Mouse (Mus musculus) spleen, adult 2 months (tissue): Measurements from ENCODE around the gene Raver2. TPM values are rescaled to one million over a fixed set of nuclear protein-coding genes. Genes with fewer than 3 reads are reported as not detected.

Experiments
- DNase-seq, 2 experiments: peaks; one replicate each; pipeline versions ENCODE4 v3.0.0 to v3.0.0-alpha.2; 2012 to 2021; ENCODE audit warnings: low spot score in 2 of 2, low read depth in 1 of 2
- H3K27ac ChIP-seq: fragments of 200-500 bp; 2 replicates; pipeline ENCODE4 v1.5.1; 2012; ENCODE audit warnings: low read length, inconsistent platforms; ENCODE audit not compliant: insufficient read depth
- H3K27me3 ChIP-seq: fragments of 200-500 bp; 2 replicates; pipeline ENCODE4 v1.6.1; 2012; ENCODE audit warnings: mild to moderate bottlenecking, moderate library complexity, low read length, inconsistent platforms; ENCODE audit not compliant: control insufficient read depth, insufficient read depth
- H3K36me3 ChIP-seq: fragments of 200-500 bp; 2 replicates; pipeline ENCODE4 v1.6.1; 2012; ENCODE audit warnings: mild to moderate bottlenecking, low read length, inconsistent platforms; ENCODE audit not compliant: control insufficient read depth, insufficient read depth
- H3K4me1 ChIP-seq: fragments of 200-500 bp; 2 replicates; pipeline ENCODE4 v1.6.1; 2011; ENCODE audit warnings: inconsistent platforms; ENCODE audit not compliant: control insufficient read depth, insufficient read depth, insufficient read length
- H3K4me3 ChIP-seq: fragments of 200-500 bp; 2 replicates; pipeline ENCODE4 v1.5.1; 2011; ENCODE audit warnings: mild to moderate bottlenecking, inconsistent platforms; ENCODE audit not compliant: insufficient read depth, insufficient read length; ENCODE audit errors: extremely low read depth
- CTCF ChIP-seq: fragments of 200-500 bp; IDR thresholded peaks from 2 replicates; pipeline ENCODE4 v1.5.1; 2011; ENCODE audit warnings: mild to moderate bottlenecking, inconsistent platforms; ENCODE audit not compliant: insufficient read depth, insufficient read length, insufficient replicate concordance; ENCODE audit errors: extremely low read depth
- POLR2A ChIP-seq: fragments of 200-500 bp; IDR thresholded peaks from 2 replicates; pipeline ENCODE4 v1.6.1; 2011; ENCODE audit warnings: low read depth, low read length, inconsistent platforms
- WGBS: fragments of 180-500 bp; shearing (Covaris S2); methylation state at CpG from one replicate; pipeline ENCODE4 v1.1.7; 2018; 5-methylcytosine and 5-hydroxymethylcytosine counted together
- polyA plus RNA-seq: library from polyadenylated mRNA; depleted of rRNA; stranded (reverse); fragments of >200 nt; gene quantifications from 2 replicates; pipeline ENCODE4 v1.2.3, GENCODE M21; 2012

Gene Raver2
- polyA plus RNA-seq, 1 experiment = 1.8 TPM

- Histone ChIP-seq H3K36me3 (no peaks in the 10 kb centered on the region), H3K4me1 (no peaks in the 10 kb centered on the region), H3K27me3 (no peaks in the 10 kb centered on the region), H3K27ac (no peak overlapping the region), H3K4me3 (no peak overlapping the region)
- DNase-seq = no peak
- TF ChIP-seq CTCF (no peak), POLR2A (no peak)
- 54% methylated on average over 4 of the region's 4 CpGs for WGBS
These were observed 75.1 kb downstream of the Raver2 start for GRCm38 (mm10) chr4:101143901-101144300.

- Histone ChIP-seq H3K27me3 (no peaks in the 10 kb centered on the region), H3K4me1 (no peaks in the 10 kb centered on the region), H3K4me3 (no peak overlapping the region), H3K27ac (no peak overlapping the region), H3K36me3 (no peaks in the 10 kb centered on the region)
- whole genome bisulfite sequencing = 88% methylated on average over 4 of the region's 4 CpGs
- TF ChIP-seq POLR2A = no peak
- TF ChIP-seq CTCF = no peak
- no peak for DNase-seq
These were observed 75.6 kb downstream of the Raver2 start for GRCm38 (mm10) chr4:101144361-101144760.

GRCm38 (mm10) chr4:101144790-101145189 lies 76.0 kb downstream of the Raver2 start:
- Histone ChIP-seq H3K4me3 (no peak overlapping the region), H3K27ac (no peak overlapping the region), H3K4me1 (no peaks in the 10 kb centered on the region), H3K36me3 (no peaks in the 10 kb centered on the region), H3K27me3 (no peaks in the 10 kb centered on the region)
- 94% methylated on average over 7 of the region's 7 CpGs for WGBS
- no peak for DNase-seq
- TF ChIP-seq CTCF (no peak), POLR2A (no peak)

GRCm38 (mm10) chr4:101146047-101146745 lies 77.4 kb downstream of the Raver2 start:
- no peak overlapping the region for H3K4me3 ChIP-seq
- TF ChIP-seq CTCF = peak; percentile 67; the same call in 1 of the 2 replicates
- no peak for TF ChIP-seq POLR2A
- H3K27me3 ChIP-seq = no peaks in the 10 kb centered on the region
- DNase-seq = peak; percentile 45 to 50
- no peak overlapping the region for H3K27ac ChIP-seq
- peaks cover 3% of the 10 kb centered on the region for H3K36me3 ChIP-seq
- no peaks in the 10 kb centered on the region for H3K4me1 ChIP-seq
- WGBS = 34% methylated on average over 9 of the region's 9 CpGs

- no peak for DNase-seq
- TF ChIP-seq POLR2A (no peak), CTCF (no peak)
- Histone ChIP-seq H3K36me3 (peaks cover 6% of the 10 kb centered on the region), H3K27ac (no peak overlapping the region), H3K27me3 (no peaks in the 10 kb centered on the region), H3K4me1 (no peaks in the 10 kb centered on the region), H3K4me3 (no peak overlapping the region)
- WGBS = 78% methylated on average over 11 of the region's 11 CpGs
These were observed 78.3 kb downstream of the Raver2 start for GRCm38 (mm10) chr4:101146891-101147655.

GRCm38 (mm10) chr4:101155541-101155940 lies 86.8 kb downstream of the Raver2 start:
- no peaks in the 10 kb centered on the region; the same call in 1 of the 2 replicates for H3K4me1 ChIP-seq
- H3K36me3 ChIP-seq = peaks cover 63% of the 10 kb centered on the region
- H3K27me3 ChIP-seq = no peaks in the 10 kb centered on the region
- no peak overlapping the region for H3K4me3 ChIP-seq
- TF ChIP-seq POLR2A (no peak), CTCF (no peak)
- WGBS = 37% methylated on average over 4 of the region's 4 CpGs
- H3K27ac ChIP-seq = no peak overlapping the region
- no peak for DNase-seq

- H3K4me1 ChIP-seq = no peaks in the 10 kb centered on the region; the same call in 1 of the 2 replicates
- no peak overlapping the region for H3K27ac ChIP-seq
- no peak for DNase-seq
- no peak for TF ChIP-seq CTCF
- TF ChIP-seq POLR2A = no peak
- H3K27me3 ChIP-seq = no peaks in the 10 kb centered on the region
- 95% methylated on average over 5 of the region's 5 CpGs for WGBS
- peaks cover 72% of the 10 kb centered on the region for H3K36me3 ChIP-seq
- no peak overlapping the region for H3K4me3 ChIP-seq
These were observed 88.7 kb downstream of the Raver2 start for GRCm38 (mm10) chr4:101157476-101157875.
